Mouse (Mus musculus): ENCODE measurements around the gene Bicdl1.

DNA sequence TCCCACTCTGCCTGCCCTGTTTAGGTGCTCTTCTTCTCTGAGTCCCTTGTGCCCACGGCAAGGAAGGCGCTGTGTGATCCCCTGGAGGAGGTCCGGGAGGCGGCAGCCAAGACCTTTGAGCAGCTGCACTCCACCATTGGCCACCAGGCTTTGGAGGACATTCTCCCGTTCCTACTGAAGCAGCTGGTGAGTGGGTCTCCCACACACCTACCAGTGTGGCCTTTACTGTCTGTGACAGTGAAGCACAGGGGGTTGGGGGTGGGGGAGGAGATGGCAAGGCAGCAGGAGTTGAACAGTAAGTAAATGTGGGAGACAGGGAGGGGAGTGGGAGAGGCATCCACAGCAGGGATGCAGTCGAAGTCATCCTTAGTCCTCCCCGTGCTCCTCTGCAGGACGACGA is 118.1 kb downstream of the Bicdl1 start:
- TF ChIP-seq CTCF (IDR thresholded peaks at IDR 0.05; ENCODE audit: low read depth) (no peak), EP300 (optimal IDR thresholded peaks at IDR 0.05) (no peak)

All from stomach, postnatal 0 days (tissue).